Mouse (Mus musculus): ENCODE measurements around the gene Igsf9b. TPM values are rescaled to one million over a fixed set of nuclear protein-coding genes. Genes with fewer than 3 reads are reported as not detected.

The Igsf9b gene
- total RNA-seq (2023), result under 1 TPM; 0.36 to 0.67 TPM

GRCm38 (mm10) chr9:27298411-27299285 is at the start of gene Igsf9b:
Igsf9b (plus strand) TSS chr9:27299204.

GRCm38 (mm10) chr9:27396500-27396899 is 97.5 kb downstream of the Igsf9b start, which contains the start of gene Spata19:
Spata19 (plus strand) TSS chr9:27396800.

Other genes starting within 250 kb of the Igsf9b start
- gene Jam3, start 143.8 kb upstream of the Igsf9b start, total RNA-seq (2023), result not detected
- gene Spata19, start 97.6 kb downstream of the Igsf9b start, total RNA-seq (2023), result not detected